ENCODE assay signal across 9 mouse cellular contexts in the genomic region with DNA sequence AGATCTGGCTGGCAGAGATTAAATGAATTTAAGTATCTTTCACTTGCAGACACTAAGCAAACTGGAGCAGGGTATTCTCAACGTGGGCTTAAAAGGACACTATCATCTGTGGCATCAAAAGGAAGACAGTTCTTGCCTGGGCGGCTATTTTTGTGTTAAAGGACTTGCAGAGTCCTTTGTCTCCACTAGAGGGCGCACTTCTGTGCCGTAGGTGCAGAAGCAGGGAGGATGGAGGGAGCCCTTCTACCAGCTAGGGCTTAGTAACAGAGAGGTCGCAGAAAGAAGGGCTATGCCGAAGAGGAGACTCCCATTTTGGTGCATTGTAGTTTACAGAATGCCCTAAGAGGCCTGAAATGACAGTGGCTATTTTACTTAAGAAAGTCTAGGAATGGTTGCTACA.
DNase-seq lines count a peak whose midpoint lies in the region; ATAC-seq and TF ChIP-seq lines count a peak whose summit lies in the region.
"Had no signal": no experiment of that assay in that cellular context is flagged by ENCODE, and none has a peak within 500 bp of the region (broad histone marks: within the 10 kb centered on the region; RNA-seq: fewer than 3 reads in every experiment).

No protein-coding gene starts in this region.

- no peaks in the 10 kb centered on the region for H3K36me3 ChIP-seq in spleen, adult 2 months (ENCODE audit: control insufficient read depth, insufficient read depth, low read length)
- H3K36me3 ChIP-seq in intestine, embryonic 15.5 days: no peaks in the 10 kb centered on the region
- H3K36me3 ChIP-seq: hindbrain, embryonic 15.5 days had no signal

- DNase-seq in gastrocnemius, postnatal 14 days: peak; percentile 29
- no peak for DNase-seq in gastrocnemius, adult 8-10 months (ENCODE audit: low spot score in 2 of 2)
- DNase-seq in spleen, adult 2 months (ENCODE audit: low read depth in 1 of 2, low spot score in 2 of 2): no peak
- DNase-seq in spleen, postnatal 36 days (ENCODE audit: low spot score in 2 of 2): no peak
- DNase-seq in cerebellum, postnatal 14 days: peak; percentile 79 to 81
- peak; percentile 59 to 67 for DNase-seq in left cerebral cortex, postnatal 14 days (ENCODE audit: low spot score in 2 of 2)
- DNase-seq in right cerebral cortex, adult 2 months (ENCODE audit: low spot score in 2 of 2): peak; percentile 50 to 73

- TF ChIP-seq POLR2A in spleen, adult 2 months (IDR thresholded peaks at IDR 0.05; ENCODE audit: low read depth, low read length): no peak

- intact Hi-C loops in gastrocnemius, postnatal 14 days (cut with DNase I; ENCODE audit: low total_unique reads): no loop called here
- intact Hi-C loops in left cerebral cortex, postnatal 14 days (cut with DNase I): no loop called here

- H3K4me3 ChIP-seq in spleen, adult 2 months (ENCODE audit: extremely low read depth, insufficient read depth, insufficient read length): no peak overlapping the region
- no peak overlapping the region for H3K4me3 ChIP-seq in intestine, embryonic 15.5 days (replicated peaks)
- H3K4me3 ChIP-seq: hindbrain, embryonic 15.5 days had no signal

- H3K27ac ChIP-seq in spleen, adult 2 months (ENCODE audit: insufficient read depth, low read length): no peak overlapping the region
- H3K27ac ChIP-seq in intestine, embryonic 15.5 days: no peak overlapping the region
- H3K27ac ChIP-seq: hindbrain, embryonic 15.5 days had no signal

- no peaks in the 10 kb centered on the region for H3K4me1 ChIP-seq in spleen, adult 2 months (ENCODE audit: control insufficient read depth, insufficient read depth, insufficient read length)
- no peaks in the 10 kb centered on the region for H3K4me1 ChIP-seq in intestine, embryonic 15.5 days (replicated peaks)

- no peak overlapping the region for H3K4me2 ChIP-seq in intestine, embryonic 15.5 days (replicated peaks)
- H3K4me2 ChIP-seq: hindbrain, embryonic 15.5 days had no signal

- no peaks in the 10 kb centered on the region for H3K9me3 ChIP-seq in intestine, embryonic 15.5 days
- H3K9me3 ChIP-seq: hindbrain, embryonic 15.5 days had no signal

- 14% methylated on average over 6 of the region's 6 CpGs for WGBS in spleen, adult 2 months
- 12% methylated on average over 6 of the region's 6 CpGs for WGBS in intestine, embryonic 15.5 days

- no peaks in the 10 kb centered on the region for H3K27me3 ChIP-seq in spleen, adult 2 months (ENCODE audit: control insufficient read depth, insufficient read depth, low read length)
- 0 out of 2 replicates have a peak, but pooled peaks cover 4% of the 10 kb centered on the region for H3K27me3 ChIP-seq in intestine, embryonic 15.5 days (replicated peaks)
- H3K27me3 ChIP-seq: hindbrain, embryonic 15.5 days had no signal

- H3K9ac ChIP-seq in intestine, embryonic 15.5 days: no peak overlapping the region
- H3K9ac ChIP-seq: hindbrain, embryonic 15.5 days had no signal

- peak; percentile 47; the same call in 1 of the 2 replicates for TF ChIP-seq CTCF in spleen, adult 2 months (IDR thresholded peaks at IDR 0.05; ENCODE audit: extremely low read depth, insufficient read depth, insufficient read length, insufficient replicate concordance)

- no peak for ATAC-seq in intestine, embryonic 15.5 days

Comparison
In these comparisons a context has a peak if more than half of its experiments do, and no peak if none do; other contexts are left out.
1. DNase-seq: peak in gastrocnemius, postnatal 14 days (single experiment), cerebellum, postnatal 14 days (2 of 2), left cerebral cortex, postnatal 14 days (2 of 2) and right cerebral cortex, adult 2 months (2 of 2); none in gastrocnemius, adult 8-10 months (0 of 2), spleen, adult 2 months (0 of 2) and spleen, postnatal 36 days (0 of 2).